Mouse (Mus musculus) limb, embryonic 13.5 days (tissue): Measurements from ENCODE around the gene Gm10300. TPM values are rescaled to one million over a fixed set of nuclear protein-coding genes. Genes with fewer than 3 reads are reported as not detected.

Experiments used
- ATAC-seq: fragments of 200-750 bp; cut with Nextera tagmentation; 2 replicates; pipeline ENCODE4 v1.8.0; 2017; ENCODE audit warnings: low read depth, moderate number of reproducible peaks, moderate TSS enrichment; ENCODE audit not compliant: low FRiP score
- H3K27ac ChIP-seq: fragments of 300-500 bp; sonication (generic); 2 replicates; pipeline ENCODE4 v1.5.1; 2015; ENCODE audit warnings: inconsistent platforms, mild to moderate bottlenecking, moderate library complexity
- H3K27me3 ChIP-seq: fragments of 300-500 bp; sonication (generic); 2 replicates; pipeline ENCODE4 v1.6.1; 2015; ENCODE audit warnings: mild to moderate bottlenecking, inconsistent platforms
- H3K36me3 ChIP-seq: fragments of 300-500 bp; sonication (generic); 2 replicates; pipeline ENCODE4 v1.6.1; 2015; ENCODE audit warnings: inconsistent platforms, mild to moderate bottlenecking, moderate library complexity
- H3K4me1 ChIP-seq: fragments of 300-500 bp; sonication (generic); 2 replicates; pipeline ENCODE4 v1.6.1; 2015; ENCODE audit warnings: inconsistent platforms
- H3K4me2 ChIP-seq: fragments of 300-500 bp; sonication (generic); replicated peaks from 2 replicates; pipeline ENCODE4 v1.6.1; 2015; ENCODE audit warnings: inconsistent platforms, mild to moderate bottlenecking, moderate library complexity
- H3K4me3 ChIP-seq: fragments of 300-500 bp; sonication (generic); 2 replicates; pipeline ENCODE4 v1.5.1; 2015; ENCODE audit warnings: moderate library complexity, mild to moderate bottlenecking, inconsistent platforms
- H3K9ac ChIP-seq: fragments of 300-500 bp; sonication (generic); 2 replicates; pipeline ENCODE4 v1.6.1; 2015; ENCODE audit warnings: mild to moderate bottlenecking, inconsistent platforms
- H3K9me3 ChIP-seq: fragments of 300-500 bp; sonication (generic); 2 replicates; pipeline ENCODE4 v1.6.1; 2016; ENCODE audit warnings: inconsistent platforms
- WGBS: fragments of 180-500 bp; shearing (Covaris S2); methylation state at CpG from one replicate; pipeline ENCODE4 v1.1.7; 2015; 5-methylcytosine and 5-hydroxymethylcytosine counted together
- polyA plus RNA-seq: library from polyadenylated mRNA; unstranded; fragments of >200 nt; fragmentation: Nextera tagmentation; extraction: Ambion mirVana; gene quantifications from 2 replicates; pipeline ENCODE4 v1.2.1, GENCODE M21; 2015

Gene Gm10300
- polyA plus RNA-seq, result 0.08 TPM in 1 of 2 replicates, not detected in the other

DNA sequence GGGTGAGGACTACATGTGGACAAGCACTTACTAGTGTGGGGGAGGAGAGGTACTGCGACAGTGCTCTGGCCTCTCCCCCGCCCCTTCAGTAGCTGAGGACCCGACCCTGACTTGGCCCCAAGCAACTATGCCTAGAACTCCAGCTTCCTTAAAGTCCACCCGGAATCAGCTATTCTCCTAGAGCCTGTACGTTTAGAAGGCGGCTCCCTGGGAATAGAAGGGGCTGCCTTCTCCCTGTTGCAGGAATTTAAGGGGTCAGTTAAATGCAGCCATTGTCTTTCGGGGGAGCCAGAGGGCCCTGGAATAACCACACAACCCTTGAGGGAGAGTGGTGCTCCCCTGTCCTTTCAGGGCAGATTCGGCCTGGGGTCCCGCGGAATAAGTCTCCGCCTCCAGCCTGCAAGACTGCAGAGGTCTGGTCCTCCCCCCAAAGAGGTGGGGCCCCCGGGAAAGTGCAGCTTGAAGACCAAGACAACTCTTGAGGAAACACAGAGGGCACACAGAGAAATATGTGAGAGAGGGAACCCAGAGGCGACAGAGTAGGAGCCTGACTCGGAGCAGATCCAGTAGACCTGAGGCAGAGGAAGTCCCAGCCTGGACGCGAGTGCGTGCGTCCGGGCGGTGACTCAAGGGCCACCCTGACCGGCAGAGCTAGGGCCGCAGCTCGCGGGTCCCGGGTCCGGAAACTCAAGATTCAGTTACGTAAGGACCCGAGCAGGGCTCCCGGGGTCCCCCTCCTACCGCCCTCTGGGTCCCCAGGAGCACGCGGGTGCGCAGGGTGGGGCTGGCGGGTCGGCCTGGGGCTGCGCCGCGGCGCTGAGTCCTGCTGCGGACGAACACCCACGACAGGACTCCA, at the start of gene Gm10300:
Gm10300 (plus strand) TSS at position 621 of the 856 bp plus-strand sequence.
- peak within 1 kb of the TSS; percentile 77 for H3K9ac ChIP-seq
- peak; percentile 24; the same call in 1 of the 2 replicates for ATAC-seq
- no peaks in the 10 kb centered on the region for H3K9me3 ChIP-seq
- H3K27me3 ChIP-seq, result peaks cover 5% of the 10 kb centered on the region; the same call in 1 of the 2 replicates
- peaks cover 22% of the 10 kb centered on the region for H3K4me1 ChIP-seq
- no peak within 1 kb of the TSS; the same call in 1 of the 2 replicates for H3K27ac ChIP-seq
- H3K4me3 ChIP-seq, result peak within 1 kb of the TSS; percentile 76
- under 1% methylated on average over 42 of the region's 42 CpGs for WGBS
- H3K36me3 ChIP-seq, result no peaks in the 10 kb centered on the region
- H3K4me2 ChIP-seq, result peak within 1 kb of the TSS; percentile 99

DNA sequence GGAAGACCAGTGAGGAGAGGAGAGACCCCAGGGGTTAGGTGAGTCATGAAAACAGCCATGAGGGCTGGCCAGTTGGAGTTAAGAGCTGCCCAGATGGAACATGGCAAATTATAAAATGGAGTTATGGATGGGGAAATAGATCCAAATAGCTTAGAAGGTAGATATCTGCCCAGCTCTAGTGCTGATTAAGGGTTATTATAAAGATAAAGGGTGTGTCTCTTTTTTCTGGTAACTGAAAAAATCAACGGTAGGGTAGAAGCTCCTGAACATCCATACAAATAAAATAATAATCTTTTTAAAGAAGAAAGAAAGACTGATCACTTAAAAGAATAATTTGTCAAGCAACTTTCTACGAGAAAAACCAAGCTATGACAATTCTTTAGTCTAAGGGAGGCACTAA, 49.2 kb upstream of the Gm10300 start:
- no peaks in the 10 kb centered on the region for H3K9me3 ChIP-seq

DNA sequence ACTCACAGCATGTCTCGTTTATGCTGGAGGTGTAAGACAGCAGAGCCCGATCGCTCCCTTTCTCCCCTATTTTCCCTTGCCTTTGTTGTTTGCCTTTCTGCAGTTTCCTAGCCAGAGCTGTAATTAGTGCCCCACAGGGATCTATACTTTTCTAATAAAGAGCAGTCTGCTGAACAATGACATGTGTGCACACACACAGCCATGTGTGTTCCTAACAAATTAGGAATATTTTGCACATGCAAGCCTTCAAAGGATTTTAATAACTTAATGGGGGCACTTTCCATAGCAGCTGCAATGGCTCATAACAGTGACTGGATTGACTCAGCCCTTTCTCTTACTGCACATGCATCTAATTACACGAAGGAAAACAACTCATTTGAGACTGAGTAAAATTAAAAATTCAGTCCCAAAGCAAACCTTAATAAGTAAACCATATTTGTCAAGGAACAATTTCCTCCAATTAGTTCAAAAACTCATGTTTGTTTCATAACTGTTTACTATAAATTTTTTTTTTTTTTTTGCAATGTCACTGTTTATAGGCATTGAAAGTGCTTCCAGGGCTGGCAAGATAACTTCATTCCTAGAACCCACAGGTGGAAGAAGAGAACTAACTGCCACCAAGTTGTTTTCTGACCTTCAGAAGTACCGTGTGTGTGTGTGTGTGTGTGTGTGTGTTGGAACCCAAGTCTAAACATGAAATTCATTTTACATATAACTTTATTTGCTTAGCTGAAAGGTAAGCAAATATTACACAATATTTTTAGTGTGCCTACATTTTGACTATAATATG, 48.6 kb upstream of the Gm10300 start:
- no peak overlapping the region for H3K9ac ChIP-seq
- H3K27me3 ChIP-seq, result no peaks in the 10 kb centered on the region
- H3K27ac ChIP-seq, result no peak overlapping the region
- H3K4me3 ChIP-seq, result no peak overlapping the region
- no peak overlapping the region for H3K4me2 ChIP-seq
- H3K9me3 ChIP-seq, result no peaks in the 10 kb centered on the region
- peaks cover 3% of the 10 kb centered on the region; the same call in 1 of the 2 replicates for H3K36me3 ChIP-seq
- peaks cover 26% of the 10 kb centered on the region for H3K4me1 ChIP-seq
- 14% methylated on average over 5 of the region's 5 CpGs for WGBS
- ATAC-seq, result no peak

More for the DNA sequence above, 49.2 kb upstream of the Gm10300 start:
- Histone ChIP-seq H3K4me2 (no peak overlapping the region), H3K4me1 (peaks cover 21% of the 10 kb centered on the region), H3K4me3 (no peak overlapping the region), H3K27ac (no peak overlapping the region), H3K27me3 (no peaks in the 10 kb centered on the region), H3K36me3 (peaks cover 3% of the 10 kb centered on the region; the same call in 1 of the 2 replicates), H3K9ac (no peak overlapping the region)
- ATAC-seq, result no peak
- WGBS, result 74% methylated on average over 2 of the region's 2 CpGs

DNA sequence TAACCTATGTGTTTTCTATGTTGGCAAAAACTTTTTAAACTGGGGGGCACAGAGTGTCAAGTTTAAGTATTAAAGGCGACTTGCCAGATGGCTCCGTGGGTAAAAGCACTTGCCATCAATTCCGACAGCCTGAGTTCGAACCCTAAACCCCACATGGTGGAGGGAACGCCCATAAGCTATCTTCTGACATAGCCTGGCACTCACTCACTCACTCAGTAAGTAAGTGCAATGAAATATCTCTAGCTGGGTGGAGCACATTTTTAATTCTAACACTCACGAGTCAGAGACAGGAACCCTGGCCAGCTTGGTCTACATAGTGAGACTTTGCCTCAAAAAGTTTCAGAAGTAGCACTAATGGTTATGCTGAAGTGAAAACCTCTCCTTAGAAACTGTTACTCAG, 47.3 kb upstream of the Gm10300 start:
- no peaks in the 10 kb centered on the region for H3K36me3 ChIP-seq
- H3K27ac ChIP-seq, result no peak overlapping the region
- H3K27me3 ChIP-seq, result no peaks in the 10 kb centered on the region
- H3K4me1 ChIP-seq, result peaks cover 33% of the 10 kb centered on the region
- H3K9me3 ChIP-seq, result no peaks in the 10 kb centered on the region
- H3K9ac ChIP-seq, result no peak overlapping the region
- ATAC-seq, result no peak
- WGBS, result 74% methylated on average over 6 of the region's 6 CpGs
- H3K4me2 ChIP-seq, result no peak overlapping the region
- H3K4me3 ChIP-seq, result no peak overlapping the region

DNA sequence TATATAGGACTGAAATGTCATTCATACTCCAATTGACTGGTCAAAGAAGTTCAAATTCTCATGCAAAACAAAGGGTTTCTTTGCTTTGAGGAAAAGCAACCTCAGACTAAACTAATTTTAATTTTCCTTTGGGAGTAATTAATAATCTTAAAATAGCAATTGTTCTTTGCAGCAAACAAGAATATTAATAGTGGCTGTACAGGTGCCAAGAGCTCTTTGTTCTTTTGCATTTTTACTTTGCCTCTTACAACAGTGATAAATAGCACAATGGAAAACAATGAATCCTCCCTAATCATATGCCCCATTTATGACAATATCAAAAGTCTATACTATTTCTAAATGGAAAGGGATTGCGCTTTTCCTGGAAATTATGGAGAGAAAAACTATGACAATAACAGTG, 46.7 kb upstream of the Gm10300 start:
- Histone ChIP-seq H3K4me2 (no peak overlapping the region), H3K27ac (no peak overlapping the region), H3K4me1 (peaks cover 33% of the 10 kb centered on the region), H3K36me3 (no peaks in the 10 kb centered on the region), H3K4me3 (no peak overlapping the region), H3K27me3 (no peaks in the 10 kb centered on the region), H3K9me3 (no peaks in the 10 kb centered on the region), H3K9ac (no peak overlapping the region)
- 98% methylated on average over 1 of the region's 1 CpGs for WGBS
- no peak for ATAC-seq

DNA sequence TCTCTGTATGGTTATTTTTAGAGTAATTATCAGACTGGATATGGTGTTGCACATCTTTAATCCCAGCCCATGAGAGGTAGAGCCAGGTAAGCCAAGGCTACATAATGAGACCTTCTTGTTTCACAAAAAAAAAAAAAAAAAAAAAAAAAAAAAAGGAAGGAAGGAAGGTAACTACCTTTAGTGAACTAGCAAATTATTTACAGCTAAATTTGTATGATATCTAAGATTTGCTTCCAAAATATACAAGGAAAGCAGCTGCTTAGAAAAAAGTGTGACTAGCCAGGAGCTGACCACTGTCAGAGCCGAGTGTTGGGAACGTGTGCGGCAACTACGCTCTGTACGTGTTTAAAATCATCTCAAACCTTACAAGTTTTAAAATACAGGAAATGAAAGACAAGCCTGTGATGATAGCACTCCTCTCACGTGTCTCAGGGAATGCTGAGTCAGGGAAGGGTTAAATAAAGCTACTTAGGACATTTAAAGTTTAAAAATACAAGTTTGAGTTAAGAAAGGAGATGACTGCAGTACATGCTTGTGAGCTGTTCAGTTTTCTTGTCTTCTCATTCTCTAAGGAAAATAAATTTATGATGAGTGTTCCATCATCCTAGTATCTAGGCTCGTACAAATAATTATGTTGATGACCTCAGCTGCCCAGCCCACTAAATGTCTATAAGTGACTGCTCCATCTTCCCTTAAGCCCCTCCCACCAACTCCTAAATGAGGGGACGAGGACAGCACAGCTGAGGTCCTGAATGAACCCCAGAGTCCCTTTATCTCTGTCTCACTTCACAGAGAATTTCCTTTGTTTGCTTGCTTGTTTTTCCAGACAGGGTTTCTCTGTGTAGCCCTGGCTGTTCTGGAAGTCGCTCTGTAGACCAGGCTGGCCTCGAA, 44.4 kb upstream of the Gm10300 start:
- no peak for ATAC-seq
- 65% methylated on average over 10 of the region's 10 CpGs for WGBS
- H3K4me2 ChIP-seq, result no peak overlapping the region
- H3K4me3 ChIP-seq, result no peak overlapping the region
- no peaks in the 10 kb centered on the region for H3K9me3 ChIP-seq
- no peaks in the 10 kb centered on the region for H3K27me3 ChIP-seq
- H3K9ac ChIP-seq, result no peak overlapping the region
- H3K36me3 ChIP-seq, result no peaks in the 10 kb centered on the region
- peaks cover 34% of the 10 kb centered on the region for H3K4me1 ChIP-seq
- no peak overlapping the region for H3K27ac ChIP-seq

DNA sequence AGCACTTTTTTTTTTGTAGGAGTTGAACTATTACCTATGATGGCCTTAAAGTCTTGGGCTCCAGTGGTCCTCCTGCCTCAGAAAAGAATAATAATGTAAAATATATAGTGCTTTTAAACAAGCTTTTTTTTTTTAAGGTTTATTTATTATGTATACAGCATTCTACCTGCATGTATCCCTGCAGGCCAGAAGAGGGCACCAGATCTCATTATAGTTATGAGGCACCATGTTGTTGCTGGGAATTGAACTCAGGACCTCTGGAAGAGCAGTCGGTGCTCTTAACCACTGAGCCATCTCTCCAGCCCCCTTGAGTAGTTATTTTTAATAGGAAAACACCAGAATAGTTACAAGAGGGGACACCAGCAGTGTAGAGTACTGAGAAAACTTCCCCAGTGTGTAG, 41.3 kb upstream of the Gm10300 start:
- WGBS, result 79% methylated on average over 1 of the region's 1 CpGs
- H3K9me3 ChIP-seq, result no peaks in the 10 kb centered on the region

DNA sequence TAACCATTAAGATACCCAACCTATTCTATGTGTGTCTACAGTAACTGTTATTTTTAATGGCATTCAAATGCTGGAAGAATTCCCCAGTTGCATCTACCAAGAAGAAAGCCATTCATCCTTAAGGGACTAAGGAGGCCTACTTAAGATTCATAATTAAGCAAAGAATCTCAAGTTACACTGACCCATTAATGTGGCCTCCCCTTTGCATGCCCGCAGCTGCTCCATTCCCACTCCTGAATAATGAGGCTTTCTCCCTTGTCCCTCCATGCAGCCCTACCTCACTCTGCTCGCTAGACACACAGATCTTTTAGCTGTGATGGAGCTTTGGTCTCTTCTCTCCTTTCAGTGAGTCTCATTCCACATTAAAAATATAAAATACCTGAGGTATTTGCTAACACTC, 40.3 kb upstream of the Gm10300 start:
- Histone ChIP-seq H3K36me3 (no peaks in the 10 kb centered on the region), H3K27ac (no peak overlapping the region), H3K4me3 (no peak overlapping the region), H3K9me3 (no peaks in the 10 kb centered on the region), H3K4me2 (no peak overlapping the region), H3K27me3 (no peaks in the 10 kb centered on the region), H3K9ac (no peak overlapping the region), H3K4me1 (peaks cover 46% of the 10 kb centered on the region)
- no peak for ATAC-seq
- 24% methylated on average over 2 of the region's 2 CpGs for WGBS

More for the DNA sequence above, 41.3 kb upstream of the Gm10300 start:
- Histone ChIP-seq H3K4me3 (no peak overlapping the region), H3K27ac (no peak overlapping the region), H3K36me3 (no peaks in the 10 kb centered on the region), H3K4me2 (no peak overlapping the region), H3K4me1 (peaks cover 38% of the 10 kb centered on the region), H3K27me3 (no peaks in the 10 kb centered on the region), H3K9ac (no peak overlapping the region)
- no peak for ATAC-seq

DNA sequence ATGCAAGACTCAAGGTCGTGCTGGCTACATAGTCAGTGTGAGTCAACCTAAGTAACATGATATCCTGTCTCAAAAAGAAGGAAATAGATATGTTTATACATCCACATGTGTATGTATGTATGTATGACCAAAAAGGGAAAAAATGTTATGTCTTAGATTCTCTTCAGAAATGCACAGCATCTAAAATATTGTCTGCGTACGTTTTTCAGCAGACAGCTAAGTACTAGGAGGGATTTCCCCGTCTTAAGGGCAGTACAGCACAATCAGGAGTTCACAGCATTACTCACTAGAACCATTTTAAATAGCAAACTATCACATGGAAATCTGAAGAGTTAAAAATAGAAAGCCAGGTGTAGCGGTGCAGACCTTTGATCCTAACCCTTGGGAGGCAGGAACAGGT, 37.4 kb upstream of the Gm10300 start:
- H3K27ac ChIP-seq, result no peak overlapping the region
- no peaks in the 10 kb centered on the region for H3K9me3 ChIP-seq
- WGBS, result 83% methylated on average over 5 of the region's 5 CpGs
- ATAC-seq, result no peak
- peaks cover 34% of the 10 kb centered on the region for H3K4me1 ChIP-seq
- no peak overlapping the region for H3K9ac ChIP-seq
- H3K4me2 ChIP-seq, result no peak overlapping the region
- no peaks in the 10 kb centered on the region for H3K27me3 ChIP-seq
- no peak overlapping the region for H3K4me3 ChIP-seq
- H3K36me3 ChIP-seq, result no peaks in the 10 kb centered on the region

DNA sequence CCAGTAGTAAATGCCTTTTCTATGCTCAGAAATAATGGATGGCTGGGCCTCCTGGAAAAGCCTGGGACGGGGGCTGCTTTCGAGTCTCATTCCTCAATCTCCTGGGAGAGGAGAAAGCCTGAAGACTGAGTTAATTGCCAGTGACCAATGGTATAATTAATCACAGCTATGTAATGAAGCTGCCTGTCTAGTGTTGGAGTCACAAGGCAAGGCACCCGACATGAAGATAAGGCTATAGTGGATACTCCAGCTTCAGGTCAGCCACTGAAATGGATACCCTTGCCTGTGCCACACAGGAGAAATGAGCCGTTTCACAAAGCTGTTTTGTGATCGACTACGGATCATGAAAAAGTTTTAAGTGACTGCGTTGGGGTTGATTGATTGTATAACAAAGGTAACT, 36.5 kb upstream of the Gm10300 start:
- WGBS, result 50% methylated on average over 7 of the region's 7 CpGs

DNA sequence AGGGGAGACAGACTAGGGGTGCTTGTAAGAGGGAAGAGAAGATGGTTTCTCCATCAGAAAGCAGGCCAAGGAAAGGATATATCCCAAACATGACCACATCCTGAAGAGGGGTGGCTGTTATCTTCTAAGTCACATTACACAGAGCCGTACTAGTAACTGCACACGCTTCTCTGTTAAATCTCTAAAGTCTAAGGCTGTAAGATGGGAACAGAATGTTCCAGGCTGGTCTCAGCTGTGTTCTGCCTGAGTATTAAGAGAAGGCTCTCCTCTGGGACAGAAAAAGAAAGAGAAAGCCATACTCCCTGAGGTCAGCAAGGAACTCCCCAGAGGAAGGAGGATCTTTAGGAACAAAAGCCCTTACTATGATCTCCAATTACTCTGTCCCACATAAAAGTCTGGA, 35.7 kb upstream of the Gm10300 start:
- WGBS, result 83% methylated on average over 2 of the region's 2 CpGs
- ATAC-seq, result no peak
- no peak overlapping the region for H3K4me2 ChIP-seq

More for the DNA sequence above, 36.5 kb upstream of the Gm10300 start:
- Histone ChIP-seq H3K27me3 (no peaks in the 10 kb centered on the region), H3K9me3 (no peaks in the 10 kb centered on the region), H3K4me1 (peaks cover 39% of the 10 kb centered on the region), H3K36me3 (no peaks in the 10 kb centered on the region), H3K9ac (no peak overlapping the region), H3K27ac (no peak overlapping the region), H3K4me2 (no peak overlapping the region), H3K4me3 (no peak overlapping the region)
- no peak for ATAC-seq

More for the DNA sequence above, 35.7 kb upstream of the Gm10300 start:
- Histone ChIP-seq H3K36me3 (no peaks in the 10 kb centered on the region), H3K4me1 (peaks cover 40% of the 10 kb centered on the region), H3K27ac (no peak overlapping the region), H3K9me3 (no peaks in the 10 kb centered on the region), H3K4me3 (no peak overlapping the region), H3K27me3 (no peaks in the 10 kb centered on the region), H3K9ac (no peak overlapping the region)
